ENCODE assay signal across 10 mouse cellular contexts in genomic region chr8:46445964-46446915, GRCm38 (mm10). TPM values are rescaled to one million over a fixed set of nuclear protein-coding genes. Genes with fewer than 3 reads are reported as not detected.
DNase-seq lines count a peak whose midpoint lies in the region; ATAC-seq and TF ChIP-seq lines count a peak whose summit lies in the region.
"Had no signal": no experiment of that assay in that cellular context is flagged by ENCODE, and none has a peak within 500 bp of the region (broad histone marks: within the 10 kb centered on the region; RNA-seq: fewer than 3 reads in every experiment).

No protein-coding gene starts in this region.

- no peak overlapping the region for H3K4me3 ChIP-seq in embryonic facial prominence, embryonic 14.5 days (ENCODE audit: low read depth, low read length)
- no peak overlapping the region for H3K4me3 ChIP-seq in embryonic facial prominence, embryonic 10.5 days
- no peak overlapping the region for H3K4me3 ChIP-seq in lung, postnatal 0 days (ENCODE audit: low read depth, low read length)
- H3K4me3 ChIP-seq in stomach, embryonic 16.5 days (replicated peaks; ENCODE audit: low read length) = no peak overlapping the region
- H3K4me3 ChIP-seq: neural tube, embryonic 13.5 days had no signal

- peak; percentile 29 for DNase-seq in embryonic facial prominence, embryonic 14.5 days (ENCODE audit: low spot score)
- DNase-seq in embryonic facial prominence, embryonic 10.5 days (ENCODE audit: low spot score) = no peak
- DNase-seq in lung, postnatal 0 days (ENCODE audit: low spot score) = peak; percentile 19
- DNase-seq in lung, postnatal 10 days = no peak
- DNase-seq in kidney, postnatal 10 days = peak; percentile 38
- DNase-seq in left cerebral cortex, adult 18-20 months (ENCODE audit: low spot score in 2 of 2) = no peak
- no peak for DNase-seq in cerebellum, postnatal 14 days
- DNase-seq: lung, adult 2 months had no signal

- no peaks in the 10 kb centered on the region for H3K27me3 ChIP-seq in embryonic facial prominence, embryonic 14.5 days (replicated peaks; ENCODE audit: control insufficient read depth, insufficient read depth, low read length)
- peaks cover 7% of the 10 kb centered on the region; the same call in 1 of the 2 replicates for H3K27me3 ChIP-seq in embryonic facial prominence, embryonic 10.5 days (replicated peaks; ENCODE audit: low read depth, poor library complexity, severe bottlenecking)
- H3K27me3 ChIP-seq in lung, postnatal 0 days (replicated peaks; ENCODE audit: insufficient read depth, low read length) = no peaks in the 10 kb centered on the region
- H3K27me3 ChIP-seq in stomach, embryonic 16.5 days (ENCODE audit: control insufficient read depth, insufficient read depth, low read length) = no peaks in the 10 kb centered on the region
- H3K27me3 ChIP-seq: neural tube, embryonic 13.5 days had no signal

- H3K9me3 ChIP-seq in embryonic facial prominence, embryonic 14.5 days (ENCODE audit: control insufficient read depth, low read length) = no peaks in the 10 kb centered on the region
- H3K9me3 ChIP-seq in embryonic facial prominence, embryonic 10.5 days = no peaks in the 10 kb centered on the region
- no peaks in the 10 kb centered on the region for H3K9me3 ChIP-seq in lung, postnatal 0 days (ENCODE audit: low read length)
- no peaks in the 10 kb centered on the region for H3K9me3 ChIP-seq in stomach, embryonic 16.5 days (replicated peaks; ENCODE audit: control insufficient read depth, low read length)
- H3K9me3 ChIP-seq: neural tube, embryonic 13.5 days had no signal

- no peak for TF ChIP-seq EP300 in lung, postnatal 0 days (IDR thresholded peaks at IDR 0.05)

- WGBS in embryonic facial prominence, embryonic 14.5 days = 43% methylated on average over 12 of the region's 12 CpGs
- 53% methylated on average over 12 of the region's 12 CpGs for WGBS in embryonic facial prominence, embryonic 10.5 days
- WGBS in lung, postnatal 0 days = 23% methylated on average over 12 of the region's 12 CpGs
- WGBS in stomach, embryonic 16.5 days = 32% methylated on average over 12 of the region's 12 CpGs

- no peaks in the 10 kb centered on the region for H3K36me3 ChIP-seq in embryonic facial prominence, embryonic 14.5 days (ENCODE audit: control insufficient read depth, insufficient read depth, low read length)
- H3K36me3 ChIP-seq in embryonic facial prominence, embryonic 10.5 days (replicated peaks) = no peaks in the 10 kb centered on the region
- H3K36me3 ChIP-seq in lung, postnatal 0 days (ENCODE audit: insufficient read depth, low read length) = no peaks in the 10 kb centered on the region
- no peaks in the 10 kb centered on the region for H3K36me3 ChIP-seq in stomach, embryonic 16.5 days (ENCODE audit: control insufficient read depth, insufficient read depth, low read length)
- H3K36me3 ChIP-seq: neural tube, embryonic 13.5 days had no signal

- no peak for TF ChIP-seq CTCF in lung, postnatal 0 days (IDR thresholded peaks at IDR 0.05)

- H3K4me1 ChIP-seq in embryonic facial prominence, embryonic 14.5 days (ENCODE audit: control insufficient read depth, insufficient read depth, low read length) = no peaks in the 10 kb centered on the region
- peaks cover 11% of the 10 kb centered on the region for H3K4me1 ChIP-seq in embryonic facial prominence, embryonic 10.5 days
- H3K4me1 ChIP-seq in lung, postnatal 0 days (ENCODE audit: insufficient read depth, low read depth, low read length) = no peaks in the 10 kb centered on the region
- peaks cover 5% of the 10 kb centered on the region; the same call in 1 of the 2 replicates for H3K4me1 ChIP-seq in stomach, embryonic 16.5 days (ENCODE audit: control insufficient read depth, insufficient read depth, low read length)

- H3K4me2 ChIP-seq in embryonic facial prominence, embryonic 14.5 days (ENCODE audit: low read depth, low read length) = no peak overlapping the region
- no peak overlapping the region for H3K4me2 ChIP-seq in lung, postnatal 0 days (replicated peaks; ENCODE audit: low read depth, low read length)
- no peak overlapping the region for H3K4me2 ChIP-seq in stomach, embryonic 16.5 days (ENCODE audit: low read depth, low read length)
- H3K4me2 ChIP-seq: neural tube, embryonic 13.5 days had no signal

- H3K9ac ChIP-seq in embryonic facial prominence, embryonic 14.5 days (ENCODE audit: low read depth, low read length) = no peak overlapping the region
- no peak overlapping the region for H3K9ac ChIP-seq in lung, postnatal 0 days (replicated peaks; ENCODE audit: low read depth)
- no peak overlapping the region; the same call in 1 of the 2 replicates for H3K9ac ChIP-seq in stomach, embryonic 16.5 days (ENCODE audit: low read length)
- H3K9ac ChIP-seq: neural tube, embryonic 13.5 days had no signal

- H3K27ac ChIP-seq in embryonic facial prominence, embryonic 14.5 days (replicated peaks; ENCODE audit: low read depth, low read length) = no peak overlapping the region
- H3K27ac ChIP-seq in embryonic facial prominence, embryonic 10.5 days (replicated peaks) = no peak overlapping the region
- H3K27ac ChIP-seq in lung, postnatal 0 days (ENCODE audit: low read length) = no peak overlapping the region
- peak overlapping the region; percentile 51; the same call in 1 of the 2 replicates for H3K27ac ChIP-seq in stomach, embryonic 16.5 days (ENCODE audit: low read length)
- H3K27ac ChIP-seq: neural tube, embryonic 13.5 days had no signal

- no peak for ATAC-seq in embryonic facial prominence, embryonic 14.5 days (ENCODE audit: low read depth)
- ATAC-seq in lung, postnatal 0 days = no peak
- peak; percentile 71 for ATAC-seq in stomach, embryonic 16.5 days (ENCODE audit: insufficient read depth, low FRiP score)

RNA-seq across cellular contexts. Expression of gene Acsl1, which starts 24.6 kb away (rescaled TPM):
- polyA plus RNA-seq in embryonic facial prominence, embryonic 14.5 days (2014; fragmentation: Nextera tagmentation; extraction: Ambion mirVana) = 30.0 and 33.9 TPM in 2 replicates
- polyA plus RNA-seq in embryonic facial prominence, embryonic 10.5 days (2016; fragmentation: Nextera tagmentation; extraction: Ambion mirVana) = 8.0 and 8.7 TPM in 2 replicates
- 17.4 and 20.1 TPM in 2 replicates for polyA plus RNA-seq in lung, postnatal 0 days (2015; fragmentation: Nextera tagmentation; extraction: Ambion mirVana)
- polyA plus RNA-seq in stomach, embryonic 16.5 days (2015; fragmentation: Nextera tagmentation; extraction: Ambion mirVana) = 33.4 and 42.0 TPM in 2 replicates
- 10 to 100 TPM; 45.3 to 49.5 TPM for total RNA-seq in left cerebral cortex, adult 18-20 months (2021)

Comparison
In these comparisons a context has a peak if more than half of its experiments do, and no peak if none do; other contexts are left out.
1. DNase-seq: peak in embryonic facial prominence, embryonic 14.5 days (single experiment), lung, postnatal 0 days (single experiment) and kidney, postnatal 10 days (single experiment); none in embryonic facial prominence, embryonic 10.5 days (single experiment), lung, postnatal 10 days (single experiment), left cerebral cortex, adult 18-20 months (0 of 2) and cerebellum, postnatal 14 days (0 of 2).